In the genomic region with DNA sequence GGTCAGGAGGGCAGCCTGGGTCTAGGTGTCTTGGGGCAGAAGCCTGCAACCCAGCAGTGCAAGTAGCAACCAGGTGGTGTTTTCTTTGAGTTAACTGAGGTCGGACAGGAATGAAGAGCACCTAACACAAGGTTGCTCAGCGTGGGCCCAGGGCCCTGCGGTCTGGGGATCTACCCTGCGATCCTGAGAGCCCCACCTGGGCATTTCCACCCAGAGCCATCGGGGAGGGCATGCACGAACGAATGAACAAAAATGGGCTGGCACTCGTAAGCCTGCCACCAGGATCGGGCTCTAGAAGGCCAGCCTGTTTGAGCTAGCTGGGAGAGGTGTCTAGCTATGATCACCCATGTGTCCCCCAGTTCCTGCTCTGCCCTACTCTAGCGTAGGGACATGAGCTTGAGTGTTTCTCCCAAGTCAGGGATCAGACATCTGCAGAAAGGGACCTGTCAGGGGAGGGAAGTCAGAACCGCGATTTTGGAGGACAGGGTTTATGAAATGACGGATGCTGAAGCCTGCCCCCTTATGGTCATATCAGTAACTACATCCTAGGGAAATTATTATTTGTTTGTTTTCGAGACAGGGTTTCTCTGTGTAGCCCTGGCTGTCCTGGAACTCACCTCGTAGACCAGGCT, we compare ENCODE assay signal across 9 mouse cellular contexts. TPM values are rescaled to one million over a fixed set of nuclear protein-coding genes. Genes with fewer than 3 reads are reported as not detected.
DNase-seq lines count a peak whose midpoint lies in the region; ATAC-seq and TF ChIP-seq lines count a peak whose summit lies in the region.
"Had no signal": no experiment of that assay in that cellular context is flagged by ENCODE, and none has a peak within 500 bp of the region (broad histone marks: within the 10 kb centered on the region; RNA-seq: fewer than 3 reads in every experiment).

No protein-coding gene starts in this region.

- peak; percentile 56 for DNase-seq in B cell, adult 2 months
- DNase-seq in c-Kit-positive CD71-positive TER-119-negative erythroid progenitor cells, embryonic 14.5 days (ENCODE audit: low read depth), result peak; percentile 23
- DNase-seq in kidney, postnatal 0 days (ENCODE audit: low spot score), result peak; percentile 69
- peak; percentile 81 for DNase-seq in retina, embryonic 14.5 days (ENCODE audit: low spot score)
- no peak for DNase-seq in left cerebral cortex, adult 9 months (ENCODE audit: low spot score in 2 of 2)

- peak; percentile 78 for TF ChIP-seq CTCF in kidney, postnatal 0 days (IDR thresholded peaks at IDR 0.05; ENCODE audit: low read depth)

- no peak overlapping the region for H3K4me3 ChIP-seq in forebrain, embryonic 13.5 days
- no peak overlapping the region for H3K4me3 ChIP-seq in forebrain, embryonic 15.5 days
- H3K4me3 ChIP-seq in kidney, postnatal 0 days (replicated peaks; ENCODE audit: low read depth, low read length), result no peak overlapping the region
- H3K4me3 ChIP-seq: hindbrain, embryonic 15.5 days had no signal

- WGBS in forebrain, embryonic 13.5 days, result 45% methylated on average over 15 of the region's 15 CpGs
- 44% methylated on average over 15 of the region's 15 CpGs for WGBS in forebrain, embryonic 15.5 days
- 53% methylated on average over 15 of the region's 15 CpGs for WGBS in kidney, postnatal 0 days

- peaks cover 21% of the 10 kb centered on the region for H3K27me3 ChIP-seq in forebrain, embryonic 13.5 days
- H3K27me3 ChIP-seq in forebrain, embryonic 15.5 days, result peaks cover 4% of the 10 kb centered on the region; the same call in 1 of the 2 replicates
- H3K27me3 ChIP-seq in kidney, postnatal 0 days (ENCODE audit: insufficient read depth, low read length), result no peaks in the 10 kb centered on the region

- H3K9ac ChIP-seq in forebrain, embryonic 13.5 days, result no peak overlapping the region
- H3K9ac ChIP-seq in forebrain, embryonic 15.5 days (replicated peaks), result no peak overlapping the region
- H3K9ac ChIP-seq in kidney, postnatal 0 days (ENCODE audit: low read depth, low read length), result no peak overlapping the region
- H3K9ac ChIP-seq: hindbrain, embryonic 15.5 days had no signal

- H3K9me3 ChIP-seq in forebrain, embryonic 13.5 days (replicated peaks), result no peaks in the 10 kb centered on the region; the same call in 1 of the 2 replicates
- no peaks in the 10 kb centered on the region for H3K9me3 ChIP-seq in forebrain, embryonic 15.5 days
- no peaks in the 10 kb centered on the region for H3K9me3 ChIP-seq in kidney, postnatal 0 days (replicated peaks; ENCODE audit: low read length)
- H3K9me3 ChIP-seq: hindbrain, embryonic 15.5 days had no signal

- H3K4me2 ChIP-seq in forebrain, embryonic 13.5 days, result no peak overlapping the region
- no peak overlapping the region for H3K4me2 ChIP-seq in forebrain, embryonic 15.5 days (replicated peaks)
- no peak overlapping the region for H3K4me2 ChIP-seq in kidney, postnatal 0 days (ENCODE audit: low read length)
- H3K4me2 ChIP-seq: hindbrain, embryonic 15.5 days had no signal

- H3K36me3 ChIP-seq in forebrain, embryonic 13.5 days (ENCODE audit: poor library complexity, severe bottlenecking), result no peaks in the 10 kb centered on the region
- no peaks in the 10 kb centered on the region for H3K36me3 ChIP-seq in forebrain, embryonic 15.5 days
- H3K36me3 ChIP-seq in kidney, postnatal 0 days (ENCODE audit: insufficient read depth, low read length), result no peaks in the 10 kb centered on the region
- H3K36me3 ChIP-seq: hindbrain, embryonic 15.5 days had no signal

- H3K27ac ChIP-seq in forebrain, embryonic 13.5 days, result no peak overlapping the region
- H3K27ac ChIP-seq in forebrain, embryonic 15.5 days (replicated peaks), result no peak overlapping the region
- H3K27ac ChIP-seq in kidney, postnatal 0 days, result no peak overlapping the region
- H3K27ac ChIP-seq: hindbrain, embryonic 15.5 days had no signal

- 0 out of 2 replicates have a peak, but pooled peaks cover 6% of the 10 kb centered on the region for H3K4me1 ChIP-seq in forebrain, embryonic 13.5 days
- peaks cover 5% of the 10 kb centered on the region; the same call in 1 of the 2 replicates for H3K4me1 ChIP-seq in forebrain, embryonic 15.5 days
- H3K4me1 ChIP-seq in kidney, postnatal 0 days (replicated peaks; ENCODE audit: insufficient read depth, low read length), result no peaks in the 10 kb centered on the region

- ATAC-seq in forebrain, embryonic 13.5 days, result 0 out of 2 replicates have a peak, but pooled peaks have one; percentile 41
- no peak for ATAC-seq in forebrain, embryonic 15.5 days (replicated peaks)
- peak; percentile 46; the same call in 1 of the 2 replicates for ATAC-seq in erythroid progenitor cell, adult 5-6 weeks (replicated peaks; ENCODE audit: low FRiP score, poor library complexity, severe bottlenecking)
- no peak for ATAC-seq in kidney, postnatal 0 days (replicated peaks; ENCODE audit: low FRiP score, low read depth)

RNA-seq across cellular contexts. Expression of gene Crygn, which starts 22.2 kb away (rescaled TPM):
- not detected in 2 replicates for polyA plus RNA-seq in forebrain, embryonic 13.5 days (2015; fragmentation: Nextera tagmentation; extraction: Ambion mirVana)
- 1.8 TPM in 2 replicates for polyA plus RNA-seq in forebrain, embryonic 15.5 days (2015; fragmentation: Nextera tagmentation; extraction: Ambion mirVana)
- 21.8 TPM in 1 of 2 replicates, not detected in the other for total RNA-seq in erythroid progenitor cell, adult 5-6 weeks (2015; ENCODE audit: low replicate concordance)
- total RNA-seq in erythroid progenitor cell, adult 5-6 weeks (2017; ENCODE audit: low replicate concordance), result not detected in 2 replicates
- polyA plus RNA-seq in kidney, postnatal 0 days (2015; fragmentation: Nextera tagmentation; extraction: Ambion mirVana), result 5.8 and 7.1 TPM in 2 replicates

RNA-seq across cellular contexts. Expression of gene Wdr86, which starts 49.5 kb away (rescaled TPM):
- 2.6 and 3.0 TPM in 2 replicates for polyA plus RNA-seq in forebrain, embryonic 13.5 days (2015; fragmentation: Nextera tagmentation; extraction: Ambion mirVana)
- polyA plus RNA-seq in forebrain, embryonic 15.5 days (2015; fragmentation: Nextera tagmentation; extraction: Ambion mirVana), result 4.0 and 4.5 TPM in 2 replicates
- not detected in 2 replicates for total RNA-seq in erythroid progenitor cell, adult 5-6 weeks (2015; ENCODE audit: low replicate concordance)
- 5.4 TPM in 1 of 2 replicates, not detected in the other for total RNA-seq in erythroid progenitor cell, adult 5-6 weeks (2017; ENCODE audit: low replicate concordance)
- polyA plus RNA-seq in kidney, postnatal 0 days (2015; fragmentation: Nextera tagmentation; extraction: Ambion mirVana), result 21.3 and 21.9 TPM in 2 replicates

Comparison
In these comparisons a context has a peak if more than half of its experiments do, and no peak if none do; other contexts are left out.
1. ATAC-seq: peak in forebrain, embryonic 13.5 days (single experiment) and erythroid progenitor cell, adult 5-6 weeks (single experiment); none in forebrain, embryonic 15.5 days (single experiment) and kidney, postnatal 0 days (single experiment).
2. DNase-seq: peak in B cell, adult 2 months (2 of 2), c-Kit-positive CD71-positive TER-119-negative erythroid progenitor cells, embryonic 14.5 days (single experiment), kidney, postnatal 0 days (single experiment) and retina, embryonic 14.5 days (single experiment); none in left cerebral cortex, adult 9 months (0 of 2).